Mouse (Mus musculus): ENCODE data around the gene Esam. TPM values are rescaled to one million over a fixed set of nuclear protein-coding genes. Genes with fewer than 3 reads are reported as not detected.
A peak's percentile ranks its signal among the peaks of the same experiment; 100 is the strongest.

The Esam gene
- polyA plus RNA-seq, 1 experiment: 34.7 TPM

DNA sequence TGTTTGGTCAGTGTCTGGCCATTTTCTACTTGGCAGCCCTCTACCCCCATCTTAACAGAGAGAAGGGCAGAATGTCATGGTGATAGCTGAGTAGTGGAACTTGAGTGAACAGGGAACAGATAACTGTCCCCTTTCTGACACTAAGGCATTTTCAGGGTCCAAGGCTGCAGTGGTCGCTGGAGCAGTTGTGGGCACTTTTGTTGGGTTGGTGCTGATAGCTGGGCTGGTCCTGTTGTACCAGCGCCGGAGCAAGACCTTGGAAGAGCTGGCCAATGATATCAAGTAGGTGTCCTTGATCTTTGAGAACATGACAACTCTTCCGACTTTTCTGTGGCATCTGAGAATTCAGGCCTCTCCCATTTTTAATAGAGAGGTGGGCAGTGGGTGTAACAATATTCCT lies 9.0 kb downstream of the Esam start:
- no peak for DNase-seq (ENCODE audit: low read depth)
- TF ChIP-seq CTCF (IDR thresholded peaks at IDR 0.05; ENCODE audit: borderline replicate concordance, extremely low read depth, insufficient read depth, insufficient read length): no peak
- no peak for TF ChIP-seq POLR2A (IDR thresholded peaks at IDR 0.05; ENCODE audit: borderline replicate concordance, extremely low read depth, insufficient read depth, insufficient read length, poor library complexity, severe bottlenecking)

DNA sequence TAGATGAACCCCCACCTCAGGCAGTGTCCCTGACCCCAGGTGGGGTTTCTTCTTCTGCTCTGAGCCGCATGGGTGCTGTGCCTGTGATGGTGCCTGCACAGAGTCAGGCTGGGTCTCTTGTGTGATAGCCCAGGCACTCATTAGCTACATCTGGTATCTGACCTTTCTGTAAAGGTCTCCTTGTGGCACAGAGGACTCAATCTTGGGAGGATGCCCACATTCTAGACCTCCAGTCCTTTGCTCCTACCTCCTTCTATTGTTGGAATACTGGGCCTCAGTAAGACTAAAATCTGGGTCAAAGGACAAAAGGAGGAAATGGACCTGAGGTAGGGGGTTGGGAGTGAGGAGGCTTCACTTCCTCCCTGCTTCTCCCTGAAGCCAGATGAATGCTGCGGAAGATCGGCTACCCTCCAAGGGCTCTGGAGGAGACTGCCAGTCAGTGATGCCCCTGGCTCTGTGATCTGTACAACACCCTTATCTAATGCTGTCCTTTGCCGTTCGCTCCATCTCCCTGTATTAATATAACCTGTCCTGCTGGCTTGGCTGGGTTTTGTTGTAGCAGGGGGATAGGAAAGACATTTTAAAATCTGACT lies 9.9 kb downstream of the Esam start:
- TF ChIP-seq POLR2A (IDR thresholded peaks at IDR 0.05; ENCODE audit: borderline replicate concordance, extremely low read depth, insufficient read depth, insufficient read length, poor library complexity, severe bottlenecking): no peak
- TF ChIP-seq CTCF (IDR thresholded peaks at IDR 0.05; ENCODE audit: borderline replicate concordance, extremely low read depth, insufficient read depth, insufficient read length): no peak
- DNase-seq (ENCODE audit: low read depth): no peak

DNA sequence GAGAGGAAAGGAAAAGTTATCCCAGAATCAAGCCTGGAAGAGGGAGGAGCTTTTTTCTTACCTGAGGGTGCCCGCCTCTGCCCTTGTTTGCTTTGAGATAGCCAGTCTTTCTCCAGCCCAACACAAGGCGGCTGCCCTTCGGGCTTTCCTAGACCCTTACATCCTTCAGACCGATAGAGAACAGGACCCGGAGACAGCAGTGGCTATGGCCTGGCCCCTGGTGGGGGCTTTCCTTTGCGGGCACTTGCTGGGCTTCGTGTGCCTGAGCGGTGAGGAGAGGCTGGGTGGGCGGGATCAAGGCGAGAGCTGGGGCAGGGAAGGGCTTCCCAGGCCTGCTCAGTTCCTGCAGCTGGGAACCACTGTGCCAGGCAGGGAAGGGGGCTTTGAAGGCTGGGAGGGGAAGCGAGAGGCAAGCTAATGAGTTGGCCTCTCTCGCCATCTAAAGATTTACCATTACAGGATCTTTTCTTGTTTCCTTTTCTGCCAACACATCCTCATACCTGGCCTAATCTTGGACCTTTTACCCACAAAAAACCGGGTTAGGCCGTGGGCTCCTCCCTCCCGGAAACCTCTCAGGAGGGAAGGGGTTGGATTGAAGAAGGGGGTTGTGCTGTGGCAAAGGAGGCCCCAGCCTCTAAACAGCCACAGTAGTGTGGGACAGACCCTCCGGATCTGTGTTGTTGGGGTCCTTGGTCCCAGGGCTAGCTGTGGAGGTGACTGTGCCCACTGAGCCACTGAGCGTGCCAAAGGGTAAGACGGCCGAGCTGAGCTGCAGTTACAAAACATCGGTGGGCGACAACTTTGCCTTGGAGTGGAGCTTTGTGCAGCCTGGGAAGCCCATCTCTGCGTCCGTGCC lies 11.5 kb downstream of the Esam start, which contains the start of gene Vsig2:
Vsig2 (plus strand) TSS at position 86 of the 856 bp plus-strand sequence.
- no peak for DNase-seq (ENCODE audit: low read depth)
- no peak for TF ChIP-seq POLR2A (IDR thresholded peaks at IDR 0.05; ENCODE audit: borderline replicate concordance, extremely low read depth, insufficient read depth, insufficient read length, poor library complexity, severe bottlenecking)
- TF ChIP-seq CTCF (IDR thresholded peaks at IDR 0.05; ENCODE audit: borderline replicate concordance, extremely low read depth, insufficient read depth, insufficient read length): no peak

DNA sequence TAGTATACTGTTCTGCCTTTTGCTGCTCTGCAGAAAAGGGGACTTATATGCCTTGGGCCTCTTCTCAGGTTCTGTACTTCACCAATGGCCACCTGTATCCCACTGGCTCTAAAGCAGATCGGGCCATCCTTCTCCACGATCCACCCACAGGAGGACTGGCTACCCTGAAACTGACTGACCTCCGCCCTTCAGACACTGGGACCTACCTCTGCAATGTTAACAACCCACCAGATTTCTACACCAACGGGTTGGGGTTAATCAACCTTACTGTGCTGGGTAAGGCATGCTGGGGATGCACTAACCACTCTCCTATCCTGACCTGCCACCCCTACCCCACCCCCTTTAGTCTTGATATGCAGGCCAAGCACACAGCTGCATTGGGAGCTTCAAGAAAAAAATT lies 12.3 kb downstream of the Esam start:
- DNase-seq (ENCODE audit: low read depth): no peak
- TF ChIP-seq CTCF (IDR thresholded peaks at IDR 0.05; ENCODE audit: borderline replicate concordance, extremely low read depth, insufficient read depth, insufficient read length): no peak
- no peak for TF ChIP-seq POLR2A (IDR thresholded peaks at IDR 0.05; ENCODE audit: borderline replicate concordance, extremely low read depth, insufficient read depth, insufficient read length, poor library complexity, severe bottlenecking)

DNA sequence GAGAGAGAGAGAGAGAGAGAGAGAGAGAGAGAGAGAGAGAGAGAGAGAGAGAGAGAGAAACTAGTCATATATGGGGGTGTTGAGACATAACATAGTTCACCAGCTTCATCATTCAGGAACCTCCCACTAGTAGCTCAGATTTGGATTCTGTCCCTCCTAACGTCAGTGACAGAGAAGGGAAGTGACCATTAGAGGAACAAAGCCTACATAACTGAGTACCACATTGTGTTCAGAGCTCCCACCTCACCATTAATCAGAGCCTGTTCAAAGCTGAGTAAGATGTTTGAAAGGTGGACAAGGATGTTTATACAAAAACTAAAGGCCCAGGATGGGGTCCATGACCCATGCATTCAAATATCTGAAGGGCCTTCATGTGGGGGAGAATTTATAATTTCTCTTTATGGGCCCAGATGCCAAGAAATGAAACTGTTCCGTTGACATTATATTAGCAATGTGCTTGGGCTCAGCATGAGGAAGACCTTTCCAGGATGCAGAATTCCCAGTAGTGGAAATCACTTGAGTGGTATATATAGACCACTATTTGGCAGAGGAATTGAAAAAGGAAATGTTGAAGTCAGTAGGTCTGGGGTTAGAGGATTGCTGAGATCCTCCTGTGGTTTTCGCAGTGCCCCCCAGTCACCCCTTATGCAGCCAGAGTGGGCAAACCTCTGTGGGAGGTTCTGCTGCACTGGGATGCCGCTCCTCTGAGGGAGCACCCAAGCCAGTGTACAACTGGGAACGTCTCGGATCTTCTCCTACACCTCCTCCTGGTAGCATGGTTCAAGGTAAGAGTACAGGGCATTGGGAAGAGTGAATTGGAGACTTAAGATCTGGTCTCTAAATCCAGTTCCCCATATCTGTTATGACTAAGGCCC lies 13.1 kb downstream of the Esam start:
- DNase-seq (ENCODE audit: low read depth): no peak
- TF ChIP-seq POLR2A (IDR thresholded peaks at IDR 0.05; ENCODE audit: borderline replicate concordance, extremely low read depth, insufficient read depth, insufficient read length, poor library complexity, severe bottlenecking) (no peak), CTCF (IDR thresholded peaks at IDR 0.05; ENCODE audit: borderline replicate concordance, extremely low read depth, insufficient read depth, insufficient read length) (no peak)

DNA sequence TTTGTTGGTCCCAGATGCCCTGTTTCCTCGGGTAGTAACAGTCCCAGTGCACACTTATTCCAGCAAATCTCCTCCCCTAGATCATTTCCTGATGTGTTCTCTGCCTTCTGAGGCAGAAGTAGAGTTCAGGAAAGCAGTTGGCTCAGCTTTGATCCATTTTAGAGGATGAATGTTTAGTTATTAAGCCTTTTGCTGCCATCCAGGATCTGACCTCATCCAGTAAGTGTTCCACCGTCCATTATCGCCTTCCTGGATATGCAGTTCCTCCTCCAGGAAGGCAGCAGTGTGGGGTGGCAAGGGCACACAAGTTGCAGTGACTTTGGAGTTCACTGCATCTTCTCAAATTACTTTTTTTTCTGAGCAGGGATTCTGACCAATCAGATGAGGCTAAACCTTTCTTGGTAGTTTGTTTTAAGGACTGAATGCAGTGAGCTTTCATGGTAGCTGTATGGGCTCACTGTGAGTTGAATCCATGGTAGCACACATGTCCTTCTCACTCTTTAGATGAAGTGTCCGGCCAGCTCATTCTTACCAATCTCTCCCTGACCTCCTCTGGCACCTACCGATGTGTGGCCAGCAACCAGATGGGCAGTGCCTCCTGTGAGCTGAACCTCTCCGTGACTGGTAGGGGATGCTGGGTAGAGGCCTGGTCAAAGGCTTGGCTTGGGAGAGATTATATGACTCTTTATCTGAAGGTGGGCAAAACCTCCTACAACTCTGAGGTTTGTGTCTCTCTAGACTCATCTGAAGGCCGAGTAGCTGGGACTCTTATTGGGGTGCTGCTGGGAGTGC lies 14.2 kb downstream of the Esam start:
- DNase-seq (ENCODE audit: low read depth): no peak
- TF ChIP-seq CTCF (IDR thresholded peaks at IDR 0.05; ENCODE audit: borderline replicate concordance, extremely low read depth, insufficient read depth, insufficient read length): no peak
- TF ChIP-seq POLR2A (IDR thresholded peaks at IDR 0.05; ENCODE audit: borderline replicate concordance, extremely low read depth, insufficient read depth, insufficient read length, poor library complexity, severe bottlenecking): no peak

DNA sequence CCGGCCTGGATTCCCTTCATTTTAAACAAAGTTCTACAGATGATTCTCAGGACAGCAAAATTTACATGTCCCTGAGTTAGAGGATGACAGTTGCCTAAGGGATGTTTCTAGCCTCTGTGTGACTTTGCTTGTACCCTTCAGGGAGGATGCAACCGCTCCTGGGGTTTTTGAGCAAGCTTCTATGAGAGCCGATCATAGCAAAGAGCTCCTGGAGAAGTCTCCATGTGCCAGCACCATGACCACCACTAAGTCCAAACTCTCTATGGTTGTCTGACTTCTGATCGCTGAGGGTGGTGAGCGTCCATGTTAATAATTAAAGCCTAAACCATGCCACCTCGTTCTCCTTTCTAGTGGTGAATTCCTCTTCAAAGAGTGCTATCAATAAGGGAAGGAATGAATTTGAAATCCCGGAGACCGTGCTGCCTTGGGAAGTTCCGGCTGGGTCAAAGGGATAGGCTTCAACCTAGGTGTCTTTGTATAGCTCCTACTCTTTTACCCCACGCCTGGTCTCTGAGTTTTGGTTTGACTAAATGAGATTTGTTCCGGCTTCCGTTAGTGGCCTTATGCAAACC lies 16.1 kb downstream of the Esam start:
- no peak for DNase-seq (ENCODE audit: low read depth)
- TF ChIP-seq CTCF (IDR thresholded peaks at IDR 0.05; ENCODE audit: borderline replicate concordance, extremely low read depth, insufficient read depth, insufficient read length): no peak
- TF ChIP-seq POLR2A (IDR thresholded peaks at IDR 0.05; ENCODE audit: borderline replicate concordance, extremely low read depth, insufficient read depth, insufficient read length, poor library complexity, severe bottlenecking): no peak

DNA sequence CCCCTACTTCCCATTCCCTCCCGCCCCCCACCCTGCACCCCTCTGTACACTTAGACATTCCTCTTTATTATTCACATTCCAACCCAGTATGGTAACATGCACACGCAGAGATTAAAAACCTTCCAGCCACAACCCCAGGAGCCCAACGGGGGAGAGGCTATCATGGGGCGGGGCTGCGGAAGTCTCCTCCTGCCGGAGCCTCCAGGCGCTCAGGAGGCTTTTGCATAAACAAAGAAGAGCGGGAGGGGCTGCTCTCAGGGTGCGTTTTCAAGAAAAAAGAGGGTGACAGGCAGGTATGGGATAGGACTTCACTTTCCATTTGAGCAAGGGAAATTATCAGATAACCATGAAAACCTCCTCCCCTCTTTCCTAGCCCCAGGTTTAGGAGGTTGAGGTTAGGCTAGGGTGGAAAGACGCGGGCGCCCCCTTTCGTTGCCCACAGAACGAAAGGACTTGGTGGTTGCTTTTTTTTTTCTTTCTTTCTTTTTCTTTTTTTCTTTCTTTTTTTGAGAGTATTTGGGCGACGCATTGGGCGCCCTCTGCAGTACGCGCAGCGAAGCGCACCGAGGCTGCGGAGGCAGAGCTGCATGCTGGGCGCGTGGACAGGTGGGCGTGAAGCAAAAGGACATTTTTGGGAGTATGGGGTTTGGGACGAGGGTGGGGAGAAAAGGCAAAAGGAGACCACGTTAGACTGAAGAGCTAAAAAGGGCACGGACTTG lies 16.7 kb downstream of the Esam start:
- TF ChIP-seq POLR2A (IDR thresholded peaks at IDR 0.05; ENCODE audit: borderline replicate concordance, extremely low read depth, insufficient read depth, insufficient read length, poor library complexity, severe bottlenecking) (no peak), CTCF (IDR thresholded peaks at IDR 0.05; ENCODE audit: borderline replicate concordance, extremely low read depth, insufficient read depth, insufficient read length) (peak; percentile 73)
- peak; percentile 73 for DNase-seq (ENCODE audit: low read depth)

DNA sequence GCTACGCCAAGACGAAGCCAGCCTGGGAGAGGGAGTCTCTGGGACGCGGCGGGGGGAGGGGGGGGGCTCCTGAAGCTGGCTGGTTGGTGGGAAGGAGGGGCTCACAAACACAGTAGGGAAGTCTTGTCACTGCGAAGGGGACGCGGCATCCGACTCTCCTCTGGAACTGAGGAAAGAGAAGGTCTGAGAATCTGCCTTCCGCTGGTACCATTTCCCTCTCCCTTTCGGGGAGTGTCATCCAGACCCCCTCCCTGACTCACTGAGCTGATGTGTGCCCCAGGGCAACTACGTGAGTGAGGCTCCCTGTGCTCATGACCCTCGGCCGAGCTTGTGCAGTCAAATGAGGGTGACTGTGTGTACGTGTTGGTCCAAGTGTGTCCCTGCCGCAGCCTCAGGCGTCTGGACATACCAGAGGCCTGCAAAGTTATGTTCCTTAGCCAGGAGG lies 17.3 kb downstream of the Esam start:
- no peak for DNase-seq (ENCODE audit: low read depth)
- TF ChIP-seq POLR2A (IDR thresholded peaks at IDR 0.05; ENCODE audit: borderline replicate concordance, extremely low read depth, insufficient read depth, insufficient read length, poor library complexity, severe bottlenecking) (no peak), CTCF (IDR thresholded peaks at IDR 0.05; ENCODE audit: borderline replicate concordance, extremely low read depth, insufficient read depth, insufficient read length) (no peak)

Measured in brain, embryonic 14.5 days (tissue).